Mouse (Mus musculus) right cerebral cortex, adult 2 months (tissue): ENCODE results near the gene Sft2d1.
A peak's percentile ranks its signal among the peaks of the same experiment; 100 is the strongest.
"Not testable (repeated sequence)": the region's sequence is repeated elsewhere in the genome, so short reads cannot be mapped to it uniquely, and the experiment has no call there.

Experiments used
- DNase-seq, 2 experiments: peaks; one replicate each; pipeline ENCODE4 v3.0.0; 2021 to 2022; ENCODE audit warnings: low spot score in 2 of 2

Sft2d1 gene

DNA sequence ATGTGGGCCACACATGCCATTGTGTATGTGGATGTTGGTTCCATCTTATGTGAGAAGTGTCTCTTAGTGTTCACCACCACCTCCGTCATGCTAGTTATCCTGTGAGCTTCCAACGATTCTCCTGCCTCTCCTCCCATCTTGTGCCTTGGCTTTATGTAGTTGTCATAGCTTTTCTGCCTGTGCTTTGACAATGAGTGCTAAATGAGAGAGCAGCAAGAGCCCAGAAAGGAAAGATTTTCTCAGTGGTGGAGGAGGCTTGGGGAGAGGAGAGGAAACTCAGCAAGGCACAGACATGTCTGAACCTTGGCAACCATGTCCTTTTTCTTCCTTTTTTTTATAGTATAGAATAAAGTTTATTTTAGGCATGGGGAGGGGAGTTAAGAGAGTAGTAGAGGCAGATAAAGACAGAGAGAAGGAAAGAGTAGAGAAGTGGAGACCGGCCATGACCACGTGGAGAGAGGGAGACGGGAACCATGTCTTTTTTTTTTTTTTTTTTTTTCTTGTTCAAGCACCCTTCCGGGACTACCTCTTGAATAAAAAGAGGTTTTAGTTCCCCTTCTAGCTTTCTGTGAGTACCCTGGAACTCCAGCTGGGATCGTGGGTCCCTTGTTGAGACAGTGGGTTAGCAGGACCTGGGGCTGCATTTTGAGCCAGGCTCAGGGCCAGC is 8.0 kb upstream of the Sft2d1 start:
- no peak for DNase-seq

DNA sequence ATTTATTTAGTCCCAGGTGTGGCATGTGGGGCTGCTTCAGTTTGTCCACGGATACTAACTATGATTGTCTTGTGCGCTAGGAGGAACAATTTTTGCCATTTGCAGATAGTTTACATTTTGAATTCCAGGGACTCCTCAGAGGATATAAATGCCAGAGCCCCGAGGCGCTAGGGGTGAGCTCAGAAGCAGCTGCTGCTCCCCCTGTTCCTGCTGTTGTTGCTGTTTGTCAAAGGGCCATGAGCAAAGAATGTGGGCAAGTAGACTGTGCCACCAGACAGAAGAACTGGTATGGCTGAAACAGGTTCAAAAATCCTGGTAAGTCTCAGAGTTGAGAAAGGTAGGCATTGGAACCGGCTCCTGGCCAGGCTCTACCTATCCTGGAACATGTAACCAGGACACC is 7.2 kb upstream of the Sft2d1 start:
- DNase-seq = no peak

DNA sequence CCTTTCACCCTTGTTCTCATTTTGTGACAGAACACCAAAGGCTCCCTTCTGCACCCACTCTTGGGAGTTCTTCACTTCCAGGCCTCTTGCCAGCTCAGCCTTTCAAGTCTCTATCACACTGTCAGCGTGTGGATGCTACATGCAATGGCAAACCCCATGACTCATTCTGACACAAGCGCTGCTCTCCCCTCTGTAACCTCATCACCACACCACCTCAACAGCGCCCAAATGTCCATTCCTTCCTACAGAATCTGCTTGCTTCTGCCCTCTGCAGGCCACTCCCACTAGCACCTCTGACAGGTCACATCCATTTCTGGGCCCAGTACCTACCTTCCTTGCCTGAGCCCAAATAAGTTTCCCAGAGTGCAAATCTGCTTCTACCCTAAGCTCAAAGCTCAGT is 5.1 kb upstream of the Sft2d1 start:
- DNase-seq = no peak

DNA sequence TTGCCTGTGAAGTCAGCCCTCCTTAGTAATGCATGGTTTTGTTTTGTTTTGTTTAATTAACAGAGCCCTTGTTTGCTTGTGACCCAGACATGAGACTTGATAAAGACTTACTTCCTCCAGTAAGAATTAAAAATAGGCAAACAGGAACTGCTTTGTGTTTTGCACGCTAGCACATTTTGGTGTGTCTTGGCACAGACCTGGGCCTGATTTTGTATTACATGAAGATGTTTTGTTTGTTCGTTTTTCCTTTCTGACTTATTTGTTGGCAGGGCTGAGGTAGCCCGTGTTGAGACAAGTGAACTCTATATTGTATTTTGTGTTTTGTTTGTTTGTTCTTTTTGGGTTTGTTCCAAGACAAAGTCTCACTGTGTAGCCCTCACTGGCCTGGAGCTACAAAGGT is 849 bp downstream of the Sft2d1 start:
- DNase-seq = no peak

DNA sequence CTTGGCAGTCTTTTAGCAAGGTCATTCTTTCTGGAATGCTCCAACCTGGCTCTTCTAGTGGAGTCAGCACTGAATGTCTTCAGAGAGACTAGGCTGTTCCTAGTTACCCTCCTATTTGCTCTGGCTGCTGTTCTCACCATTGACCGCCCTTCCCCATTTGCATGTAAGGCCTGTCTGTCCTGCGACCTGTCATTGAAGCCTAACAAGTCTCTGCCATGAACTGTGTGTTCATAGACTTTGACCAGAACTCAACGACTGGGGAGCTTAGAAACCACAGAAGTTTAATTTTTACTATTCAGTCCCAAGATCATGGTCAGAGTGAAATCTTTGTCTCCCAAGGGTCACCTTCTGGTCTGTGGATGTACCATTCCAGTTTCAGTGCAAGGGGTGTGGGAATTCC is 3.1 kb downstream of the Sft2d1 start:
- DNase-seq = no peak

DNA sequence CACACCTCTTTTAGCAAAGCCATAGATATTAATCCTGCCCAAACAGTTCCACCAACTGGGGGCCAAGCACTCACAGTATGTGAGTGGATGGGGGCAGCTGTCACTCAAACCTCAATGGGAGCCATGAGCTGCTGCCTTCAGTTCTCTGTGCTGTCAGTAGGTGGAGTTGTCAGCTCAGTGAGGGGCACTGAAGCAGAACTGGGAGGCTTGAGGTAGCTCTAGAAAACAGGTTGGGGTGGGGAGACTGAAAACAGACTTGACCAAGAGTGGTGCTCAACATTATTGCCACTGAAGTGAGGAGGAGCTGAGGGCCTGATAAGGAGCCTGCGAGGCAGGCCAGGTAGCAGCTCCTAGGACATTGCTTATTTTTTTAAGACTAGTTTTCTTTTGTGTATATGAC is 5.3 kb downstream of the Sft2d1 start:
- DNase-seq = peak in 1 of 2 experiments; percentile 31

DNA sequence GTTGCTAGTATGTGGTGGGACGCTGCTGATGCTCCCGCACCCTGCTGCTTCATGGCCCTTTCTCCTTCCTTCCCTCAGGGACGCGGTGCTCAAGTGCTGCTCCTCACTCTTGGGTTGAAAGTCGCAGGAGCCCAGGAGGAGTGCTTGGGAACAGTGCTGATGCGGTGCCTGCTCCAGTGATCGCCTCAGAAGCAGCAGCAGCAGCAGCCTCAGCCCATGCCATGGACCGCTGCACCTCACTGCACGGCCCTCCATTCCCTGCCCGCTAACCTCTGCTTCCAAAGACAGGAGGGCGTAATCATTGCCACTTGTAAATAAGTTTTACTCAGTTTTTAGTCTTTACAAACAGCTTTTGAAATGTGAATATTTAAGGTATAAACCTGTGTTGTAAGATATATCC is 16.0 kb downstream of the Sft2d1 start:
- DNase-seq = not testable (repeated sequence)

DNA sequence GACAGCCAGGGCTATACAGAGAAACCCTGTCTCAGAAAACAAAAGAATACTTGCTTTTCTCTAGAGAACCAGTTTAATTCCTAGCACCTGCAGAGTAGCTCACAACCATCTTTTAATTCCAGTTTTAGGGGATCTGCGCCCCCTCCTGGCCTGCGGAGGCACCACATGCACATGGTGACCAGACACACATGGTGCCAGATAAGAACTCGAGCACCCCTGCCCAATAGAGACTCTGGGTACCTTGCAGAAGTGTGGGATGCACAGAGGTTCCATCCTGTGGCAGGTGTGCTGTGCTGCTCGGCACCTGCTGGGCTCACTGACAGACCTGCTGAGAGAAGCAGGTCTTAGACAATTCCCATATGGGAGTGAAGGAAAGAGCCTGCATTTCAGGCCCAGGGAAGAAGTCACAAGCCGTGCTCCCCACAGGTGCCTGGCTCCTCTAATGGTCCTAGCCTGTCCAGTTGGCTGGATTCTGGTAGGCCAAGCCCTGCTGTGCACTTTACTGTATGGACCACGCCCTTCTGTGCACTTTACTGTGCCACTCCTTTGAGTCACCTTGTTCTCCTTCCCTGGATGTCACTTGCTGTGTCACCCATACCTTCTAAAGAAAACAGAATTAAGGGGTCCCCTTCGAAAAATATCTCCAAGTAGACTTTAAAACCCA is 17.7 kb downstream of the Sft2d1 start:
- no peak for DNase-seq

DNA sequence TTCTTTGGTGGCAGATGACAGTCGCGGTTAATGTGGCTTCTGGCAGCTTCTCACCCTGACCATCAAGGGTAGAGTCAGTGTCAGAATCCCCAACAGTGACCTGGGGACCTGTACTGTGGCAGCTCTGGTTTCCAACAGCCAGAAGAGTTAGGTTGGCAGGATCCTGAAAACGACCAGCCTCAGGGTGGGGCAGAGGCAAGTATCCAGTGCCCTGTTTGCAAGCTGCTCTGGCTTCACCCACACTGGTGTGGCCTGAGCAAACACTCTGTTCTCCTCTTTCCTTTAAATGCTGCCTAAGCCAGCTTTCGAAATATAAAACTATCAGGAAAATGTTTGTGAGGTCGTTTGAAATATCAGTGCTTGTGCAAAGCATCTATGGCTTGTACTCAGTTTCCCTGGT is 19.7 kb downstream of the Sft2d1 start:
- DNase-seq = no peak

DNA sequence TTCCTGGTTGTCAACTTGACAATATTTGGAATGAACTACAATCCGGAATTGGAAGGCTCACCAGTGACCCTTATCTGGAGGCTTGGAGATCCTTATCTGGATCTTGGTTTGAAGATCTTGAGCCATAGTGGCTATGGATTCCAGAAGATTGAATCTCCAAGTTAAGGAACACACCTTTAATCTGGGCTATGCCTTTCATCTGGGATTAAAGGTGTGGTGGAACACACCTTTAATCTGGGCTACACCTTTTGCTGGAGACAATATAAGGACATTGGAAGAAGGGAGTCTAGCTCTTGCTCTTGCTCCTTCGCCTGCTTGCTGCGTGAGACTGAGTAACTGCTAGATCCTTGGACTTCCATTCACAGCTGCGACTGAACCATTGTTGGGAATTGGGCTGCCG is 26.3 kb downstream of the Sft2d1 start, which contains the start of gene Prr18:
TSS of gene Prr18 (plus strand) at position 301 of the 400 bp plus-strand sequence.
- DNase-seq = not testable (repeated sequence)

DNA sequence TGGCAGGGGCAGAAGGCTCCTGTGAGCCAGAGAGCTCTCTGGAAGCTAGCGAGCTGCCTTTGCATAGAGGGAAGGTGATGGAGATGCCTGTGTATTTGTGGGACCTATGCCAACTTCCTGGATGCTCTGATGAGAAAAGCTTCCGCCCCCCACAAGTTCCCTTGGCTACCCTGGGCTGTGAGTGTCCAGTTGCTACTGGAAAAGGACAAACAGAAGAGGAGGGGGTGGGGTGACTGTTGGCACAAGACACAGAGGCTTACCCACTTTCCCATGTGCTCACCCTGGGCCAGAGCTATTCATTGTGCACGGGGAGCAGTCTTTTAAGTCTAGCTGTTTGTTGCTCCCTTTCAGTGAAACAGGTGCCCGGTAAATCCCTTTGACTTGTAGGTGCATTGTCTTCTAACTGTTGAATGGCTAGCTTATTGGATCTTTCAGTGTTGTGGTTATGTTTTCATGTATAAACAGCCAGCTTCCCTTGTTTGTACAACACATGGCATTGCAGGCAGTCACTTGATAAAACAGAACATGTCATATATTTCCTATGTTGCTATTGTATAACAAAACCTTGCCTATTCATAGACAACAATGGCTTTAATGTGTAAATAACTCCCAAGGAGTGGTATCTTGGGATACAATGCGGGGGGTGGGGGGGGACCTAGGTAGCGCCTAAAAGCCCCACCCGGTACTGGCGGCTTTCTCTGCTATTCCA is 28.9 kb downstream of the Sft2d1 start:
- DNase-seq = peak in 1 of 2 experiments; percentile 14

DNA sequence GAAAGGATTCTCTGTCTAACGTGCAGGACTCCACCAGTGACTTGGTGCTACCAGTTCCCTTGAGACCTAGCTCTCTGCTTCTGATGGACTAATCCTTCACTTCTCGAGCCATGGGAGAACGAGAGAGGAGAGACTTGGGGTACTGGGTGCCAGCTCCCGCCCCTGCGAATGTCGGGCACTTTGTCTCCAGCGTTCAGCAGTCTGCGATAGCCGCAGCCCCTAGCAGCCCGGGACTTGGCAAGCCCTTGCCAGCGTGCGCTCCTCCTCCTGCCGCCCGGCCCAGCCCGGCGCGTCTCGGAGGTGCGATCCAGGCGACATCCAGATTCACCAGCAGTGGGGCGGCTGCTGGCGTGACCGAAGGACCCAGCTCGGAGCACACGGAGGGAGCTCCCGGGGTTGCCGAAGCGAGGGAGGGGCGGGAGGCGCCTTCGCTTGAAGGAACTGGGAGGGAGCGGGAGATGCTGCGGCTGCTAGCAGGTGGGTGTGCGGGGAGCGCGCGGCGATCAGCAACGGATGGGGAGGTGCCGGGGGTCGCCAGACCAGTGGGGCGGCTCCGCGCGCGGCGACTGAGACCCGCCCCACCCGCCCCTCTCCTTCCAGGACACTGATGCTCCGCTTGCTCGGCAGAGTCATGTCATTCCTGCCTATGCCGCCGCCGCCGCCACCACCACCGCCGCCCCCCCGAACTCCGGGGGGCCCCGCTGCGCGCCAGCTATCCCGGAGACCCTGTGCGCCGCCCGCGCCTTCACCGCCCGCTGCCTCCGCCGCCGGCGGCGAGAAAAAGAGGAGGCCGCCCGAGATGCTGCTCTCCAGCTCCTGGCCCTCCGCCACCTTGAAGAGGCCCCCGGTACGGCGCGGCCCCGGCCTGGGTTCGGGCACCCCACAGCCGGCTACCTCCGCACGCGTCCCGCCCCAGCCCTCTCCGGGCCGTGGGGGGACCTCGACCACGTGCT is 29.8 kb downstream of the Sft2d1 start:
- peak; percentile 60 to 63 for DNase-seq

DNA sequence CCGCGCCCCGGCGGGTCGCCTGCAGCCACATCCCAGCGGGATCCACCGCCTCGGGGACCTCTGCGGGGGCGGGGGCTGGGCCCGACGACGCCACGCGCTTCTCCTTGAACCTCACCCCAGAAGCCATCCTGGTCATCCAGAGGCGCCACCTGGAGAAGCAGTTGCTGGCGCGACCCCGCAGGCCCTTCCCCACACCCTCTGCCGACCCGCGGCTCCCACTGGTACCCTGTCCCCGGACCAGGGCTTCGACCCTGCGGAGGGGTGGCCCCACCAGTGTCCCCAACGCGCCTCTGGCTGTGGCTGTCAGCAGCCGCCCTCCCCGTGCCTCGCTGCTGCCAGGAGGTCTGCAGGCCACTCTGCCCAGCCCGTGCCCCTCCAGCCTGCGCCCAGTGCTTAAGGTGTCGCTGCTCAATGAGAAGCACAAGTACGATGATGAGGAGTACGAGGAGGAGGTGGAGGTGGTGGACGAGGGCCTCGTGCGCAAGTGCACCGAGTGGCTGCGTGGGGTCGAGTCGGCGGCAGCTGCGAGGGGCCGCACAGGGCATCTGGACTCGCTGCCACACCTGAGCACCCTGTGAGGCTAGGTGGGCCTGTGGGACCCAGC is 30.6 kb downstream of the Sft2d1 start:
- DNase-seq = peak in 1 of 2 experiments; percentile 41

DNA sequence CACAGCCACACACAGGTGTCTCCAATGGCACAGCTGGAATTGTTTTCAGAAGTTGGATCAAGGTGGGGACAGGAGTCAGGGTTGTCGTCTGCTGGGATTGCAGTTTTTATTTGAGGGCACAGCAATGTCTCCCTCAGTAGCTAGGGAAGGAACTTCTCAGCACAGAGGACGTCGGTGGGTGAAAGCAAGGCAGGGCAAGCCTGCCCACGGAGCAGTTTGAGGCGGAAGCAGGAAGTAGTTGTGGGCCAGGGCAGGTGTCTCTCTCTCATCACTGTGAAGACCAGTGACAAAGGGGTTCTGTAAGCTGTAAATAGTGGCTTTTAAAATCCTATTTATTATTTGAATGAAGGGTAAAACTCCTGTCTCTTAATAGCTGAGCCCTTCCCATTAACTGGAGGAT is 31.8 kb downstream of the Sft2d1 start:
- DNase-seq = no peak

DNA sequence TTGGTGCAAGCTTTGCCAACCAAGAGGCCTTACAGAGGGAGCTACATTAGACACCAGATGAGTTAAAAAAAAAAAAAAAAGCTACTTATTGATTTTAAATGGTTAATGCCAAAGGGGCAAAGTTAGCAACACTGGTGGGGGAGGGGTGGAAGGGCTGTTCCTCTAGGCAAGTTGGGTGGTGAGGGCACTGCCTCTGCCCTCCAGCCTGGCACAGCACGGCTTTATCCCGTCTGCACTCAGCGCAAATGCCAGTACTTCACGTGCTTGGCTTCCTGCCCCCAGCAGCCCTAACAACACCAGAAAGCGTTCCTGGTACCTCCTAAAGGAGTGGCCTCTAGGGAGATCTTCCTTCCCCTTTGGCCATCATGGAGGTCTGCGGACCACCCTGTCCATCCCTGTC is 32.5 kb downstream of the Sft2d1 start:
- no peak for DNase-seq

DNA sequence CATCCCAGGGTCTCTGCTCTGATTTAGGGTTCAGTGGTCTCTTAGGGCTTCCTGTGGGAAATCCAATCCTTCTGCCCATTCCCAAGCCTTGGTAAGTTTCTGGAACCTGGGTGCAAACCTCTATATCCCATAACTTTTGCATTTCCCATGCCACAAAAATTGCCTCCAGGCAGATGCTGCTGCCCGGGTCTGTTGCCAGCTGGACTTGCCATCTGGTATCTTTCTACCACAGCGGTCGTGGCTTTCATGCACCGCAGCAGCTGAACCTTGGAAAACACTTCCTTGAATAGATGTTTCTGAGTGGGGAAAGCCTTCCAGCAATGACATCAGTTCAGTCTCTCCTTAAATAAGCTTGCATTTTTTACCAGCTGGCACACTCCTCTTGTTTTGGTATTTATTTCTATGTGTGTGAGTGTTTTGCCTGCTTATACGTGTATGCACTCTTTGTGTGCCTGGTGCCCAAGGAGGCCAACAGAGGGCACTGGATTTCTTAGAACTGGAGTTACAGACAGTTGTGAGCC is 36.9 kb downstream of the Sft2d1 start:
- DNase-seq = no peak

DNA sequence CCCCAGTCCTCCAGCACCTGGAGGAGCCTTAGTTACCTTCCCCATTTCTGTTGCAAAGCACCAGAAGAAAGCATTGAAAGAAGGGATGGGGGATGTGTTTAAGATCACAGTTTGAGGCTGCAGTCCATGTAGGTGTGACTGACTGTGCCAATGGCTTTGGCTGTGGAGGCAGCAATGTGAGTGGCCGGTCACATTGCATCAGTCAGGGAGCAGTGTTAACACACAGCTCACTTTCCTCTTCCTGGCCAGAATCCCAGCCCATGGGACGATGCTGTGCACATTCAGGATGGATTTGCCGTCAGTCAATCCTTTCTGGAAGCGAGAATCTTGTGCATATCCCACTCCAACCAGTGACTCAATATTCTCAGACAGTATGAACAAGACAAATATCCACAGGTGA is 38.0 kb downstream of the Sft2d1 start:
- DNase-seq = no peak

DNA sequence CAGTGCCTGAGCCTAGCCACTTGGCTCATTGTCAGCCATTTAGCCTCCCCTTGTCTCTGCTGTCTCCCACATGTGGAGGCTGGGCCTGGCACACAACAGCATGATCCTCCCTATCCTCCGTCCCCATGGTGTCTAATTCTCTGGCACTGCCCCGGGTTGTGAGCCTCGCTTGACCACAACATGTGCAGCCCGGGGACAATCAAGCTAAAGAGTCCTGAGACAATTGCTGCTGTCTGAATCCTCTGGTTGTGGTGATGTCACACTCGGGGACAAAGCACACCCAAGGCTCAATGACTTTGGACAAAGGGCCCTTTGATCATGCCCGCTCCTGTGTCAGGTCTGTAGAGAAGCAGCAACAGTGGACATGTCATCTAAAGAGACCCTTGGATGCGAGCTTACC is 40.2 kb downstream of the Sft2d1 start:
- no peak for DNase-seq

DNA sequence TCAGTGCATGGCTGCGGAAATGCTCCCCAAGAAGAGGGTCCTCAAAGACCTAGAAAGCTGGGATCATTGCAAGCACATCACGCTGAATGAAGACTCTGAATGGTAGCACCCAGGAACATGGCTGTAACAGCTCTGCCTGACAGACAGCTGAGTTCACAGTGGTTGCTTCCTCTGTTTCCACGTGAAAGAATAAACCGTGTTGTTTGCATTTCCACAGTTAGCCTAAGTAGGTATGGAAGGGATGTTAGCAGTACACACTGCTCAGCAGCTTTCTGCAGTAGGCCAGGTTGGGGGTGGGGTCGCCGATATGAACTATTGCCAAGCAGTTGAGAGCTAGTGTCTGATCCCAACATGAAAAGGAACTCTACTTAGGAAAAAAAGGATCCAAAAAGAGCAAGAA is 44.8 kb downstream of the Sft2d1 start, which contains the start of gene T2:
TSS of gene T2 (plus strand) at position 301 of the 400 bp plus-strand sequence.
- DNase-seq = no peak

DNA sequence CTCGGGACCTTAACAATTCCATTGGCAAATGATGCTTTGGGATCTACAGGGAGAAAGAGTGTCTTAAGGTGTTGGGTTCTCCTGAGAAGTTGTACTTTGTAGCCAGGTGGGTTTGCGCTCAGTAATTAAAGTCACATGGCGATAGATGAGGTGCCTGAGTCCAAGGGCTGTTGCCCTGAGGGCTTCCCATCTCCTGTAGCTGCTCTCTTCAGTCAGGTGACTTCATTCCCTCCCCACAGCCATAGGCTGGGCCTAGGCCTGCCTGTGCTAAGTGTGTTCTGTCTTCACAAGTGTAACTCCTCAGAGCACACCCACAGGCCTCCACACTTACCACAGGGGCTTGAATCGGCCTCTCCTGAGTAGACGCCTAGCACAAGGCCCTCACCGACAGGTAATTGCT is 46.6 kb downstream of the Sft2d1 start:
- no peak for DNase-seq

DNA sequence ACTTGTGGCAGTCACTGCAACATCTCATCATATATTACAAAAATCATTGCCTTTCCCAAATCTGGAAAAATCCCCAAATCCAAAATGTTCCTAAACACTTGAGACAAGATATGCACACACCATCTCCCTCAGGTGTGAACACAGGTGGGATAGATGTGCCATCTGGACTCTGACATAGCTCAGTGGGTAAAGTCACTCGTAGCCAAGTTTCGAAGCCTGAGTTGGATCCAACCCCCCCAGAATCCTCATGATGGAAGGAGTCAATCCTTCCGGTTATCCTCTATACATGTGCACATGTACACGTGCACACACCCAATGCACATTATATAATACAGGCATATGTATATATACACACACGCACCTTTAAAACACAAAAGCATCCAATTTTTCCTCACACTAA is 50.0 kb downstream of the Sft2d1 start:
- DNase-seq = no peak
